Mouse (Mus musculus) thymus, adult 2 months (tissue): Measurements from ENCODE around the gene Ndufaf4. TPM values are rescaled to one million over a fixed set of nuclear protein-coding genes. Genes with fewer than 3 reads are reported as not detected.

Source experiments
- DNase-seq: peaks from one replicate; pipeline ENCODE4 v3.0.0; 2021
- H3K27ac ChIP-seq: fragments of 200-500 bp; 2 replicates; pipeline ENCODE4 v1.5.1; 2012; ENCODE audit warnings: low read length, control low read depth; ENCODE audit not compliant: control insufficient read depth, insufficient read depth
- H3K27me3 ChIP-seq: fragments of 200-500 bp; 2 replicates; pipeline ENCODE4 v1.6.1; 2012; ENCODE audit warnings: mild to moderate bottlenecking, low read length, moderate library complexity, mixed read lengths; ENCODE audit not compliant: control insufficient read depth, insufficient read depth
- H3K36me3 ChIP-seq: fragments of 200-500 bp; 2 replicates; pipeline ENCODE4 v1.6.1; 2012; ENCODE audit warnings: mild to moderate bottlenecking, low read length, moderate library complexity; ENCODE audit not compliant: control insufficient read depth, insufficient read depth
- H3K4me1 ChIP-seq: fragments of 200-500 bp; replicated peaks from 2 replicates; pipeline ENCODE4 v1.6.1; 2012; ENCODE audit warnings: low read length; ENCODE audit not compliant: control insufficient read depth, insufficient read depth
- H3K4me3 ChIP-seq: fragments of 200-500 bp; 2 replicates; pipeline ENCODE4 v1.5.1; 2012; ENCODE audit warnings: mild to moderate bottlenecking, low read length, control low read depth, moderate library complexity; ENCODE audit not compliant: control insufficient read depth, insufficient read depth
- CTCF ChIP-seq: fragments of 200-500 bp; IDR thresholded peaks from 2 replicates; pipeline ENCODE4 v1.5.1; 2012; ENCODE audit warnings: mild to moderate bottlenecking, control low read depth, low read length, moderate library complexity, borderline replicate concordance; ENCODE audit not compliant: control insufficient read depth, poor library complexity, insufficient read depth; ENCODE audit errors: extremely low read depth
- POLR2A ChIP-seq: fragments of 200-500 bp; IDR thresholded peaks from 2 replicates; pipeline ENCODE4 v1.6.1; 2012; ENCODE audit warnings: mild to moderate bottlenecking, low read length, control low read depth, moderate library complexity; ENCODE audit not compliant: control insufficient read depth, poor library complexity, insufficient read depth; ENCODE audit errors: extremely low read depth
- WGBS: fragments of 180-500 bp; shearing (Covaris S2); methylation state at CpG from one replicate; pipeline ENCODE4 v1.1.7; 2018; 5-methylcytosine and 5-hydroxymethylcytosine counted together
- polyA plus RNA-seq: library from polyadenylated mRNA; depleted of rRNA; stranded (reverse); fragments of >200 nt; gene quantifications from 2 replicates; pipeline ENCODE4 v1.2.3, GENCODE M21; 2012; rRNA removed

Ndufaf4 gene
- polyA plus RNA-seq, 1 experiment, result 2.6 TPM

DNA sequence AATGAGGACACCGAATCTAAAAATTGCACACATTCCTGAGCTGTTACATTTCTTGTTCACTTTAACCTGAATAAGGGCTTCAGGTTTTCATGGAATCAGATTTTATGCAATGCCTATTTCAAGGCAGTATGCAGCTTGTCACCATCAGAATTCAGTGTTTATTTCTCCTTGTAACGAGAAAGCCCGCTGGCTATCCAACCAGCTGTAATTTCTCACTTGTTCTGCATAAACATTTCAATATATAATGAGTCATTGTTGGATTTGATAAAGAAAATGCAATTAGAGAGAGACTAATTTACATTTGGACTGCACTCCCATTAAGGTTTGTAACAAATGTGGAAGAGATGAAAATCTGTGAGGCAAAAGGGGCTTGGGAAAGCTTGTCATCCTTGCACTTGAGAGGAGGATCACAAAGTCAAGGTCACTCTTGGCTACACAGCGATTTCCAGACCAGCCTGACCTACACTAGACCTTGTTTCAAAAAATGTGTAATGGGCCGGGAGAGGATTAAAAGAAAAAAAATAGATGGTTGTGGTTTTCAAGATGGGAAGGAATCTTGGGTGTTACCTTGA, 22.2 kb downstream of the Ndufaf4 start:
- TF ChIP-seq CTCF, result no peak
- no peak for TF ChIP-seq POLR2A
- 87% methylated on average over 5 of the region's 5 CpGs for WGBS
- Histone ChIP-seq H3K4me1 (no peaks in the 10 kb centered on the region), H3K27me3 (no peaks in the 10 kb centered on the region), H3K27ac (no peak overlapping the region), H3K4me3 (no peak overlapping the region), H3K36me3 (no peaks in the 10 kb centered on the region)
- no peak for DNase-seq

DNA sequence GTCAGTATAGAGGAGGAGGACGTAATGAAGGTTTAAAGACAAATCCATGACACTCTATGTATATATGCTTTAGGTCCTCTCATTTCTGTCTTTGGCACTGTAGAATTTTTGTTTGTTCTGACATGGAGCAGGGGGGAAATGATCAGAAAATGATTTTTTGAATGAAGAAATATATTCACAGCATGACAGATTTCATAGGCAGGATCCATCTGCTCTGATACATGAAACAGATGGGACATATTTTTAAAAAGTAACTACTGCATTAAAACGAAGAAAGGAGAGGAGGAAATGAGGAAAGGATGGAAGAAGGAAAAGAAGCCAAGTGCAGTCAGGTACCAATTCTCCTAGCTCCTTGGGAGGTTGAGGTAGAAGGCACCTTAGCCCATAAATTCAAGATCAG, 26.8 kb downstream of the Ndufaf4 start:
- Histone ChIP-seq H3K27ac (no peak overlapping the region), H3K27me3 (no peaks in the 10 kb centered on the region), H3K4me1 (no peaks in the 10 kb centered on the region), H3K4me3 (no peak overlapping the region), H3K36me3 (no peaks in the 10 kb centered on the region)
- DNase-seq, result no peak
- WGBS, result 79% methylated on average over 2 of the region's 2 CpGs
- no peak for TF ChIP-seq POLR2A
- TF ChIP-seq CTCF, result no peak

DNA sequence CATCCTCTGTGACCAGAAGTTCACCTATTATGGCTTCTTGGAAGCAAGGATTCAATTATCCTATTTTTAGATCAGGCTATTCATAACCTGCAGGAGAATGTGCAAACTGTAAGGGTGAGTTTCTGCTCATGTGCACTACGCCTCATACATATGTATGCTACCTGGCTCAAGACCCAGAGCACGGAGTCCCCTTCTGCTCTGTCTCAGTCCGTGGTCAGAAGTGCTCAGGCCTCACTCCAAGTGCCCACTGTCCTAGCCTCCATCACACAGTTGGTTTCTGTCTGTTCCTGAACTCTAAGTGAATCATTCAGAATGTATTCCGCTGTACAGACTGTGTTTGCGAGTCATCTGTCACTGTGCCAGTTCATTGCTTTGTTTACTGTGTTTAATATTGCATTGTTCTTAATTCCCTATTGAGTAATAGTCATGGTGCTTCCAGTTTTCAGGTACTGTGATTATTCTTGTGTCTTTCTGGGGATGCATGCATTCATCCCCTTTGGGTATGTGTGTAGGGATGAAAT, 30.4 kb downstream of the Ndufaf4 start:
- no peak for DNase-seq
- Histone ChIP-seq H3K27me3 (no peaks in the 10 kb centered on the region), H3K27ac (no peak overlapping the region), H3K4me3 (no peak overlapping the region), H3K4me1 (no peaks in the 10 kb centered on the region), H3K36me3 (no peaks in the 10 kb centered on the region)
- TF ChIP-seq POLR2A, result no peak
- TF ChIP-seq CTCF, result no peak
- 90% methylated on average over 5 of the region's 5 CpGs for WGBS

GRCm38 (mm10) chr4:24928926-24929325, 31.0 kb downstream of the Ndufaf4 start:
- no peak for TF ChIP-seq CTCF
- TF ChIP-seq POLR2A, result no peak
- no peak for DNase-seq
- Histone ChIP-seq H3K27ac (no peak overlapping the region), H3K27me3 (no peaks in the 10 kb centered on the region), H3K4me1 (no peaks in the 10 kb centered on the region), H3K36me3 (no peaks in the 10 kb centered on the region), H3K4me3 (no peak overlapping the region)
- 92% methylated on average over 5 of the region's 5 CpGs for WGBS

DNA sequence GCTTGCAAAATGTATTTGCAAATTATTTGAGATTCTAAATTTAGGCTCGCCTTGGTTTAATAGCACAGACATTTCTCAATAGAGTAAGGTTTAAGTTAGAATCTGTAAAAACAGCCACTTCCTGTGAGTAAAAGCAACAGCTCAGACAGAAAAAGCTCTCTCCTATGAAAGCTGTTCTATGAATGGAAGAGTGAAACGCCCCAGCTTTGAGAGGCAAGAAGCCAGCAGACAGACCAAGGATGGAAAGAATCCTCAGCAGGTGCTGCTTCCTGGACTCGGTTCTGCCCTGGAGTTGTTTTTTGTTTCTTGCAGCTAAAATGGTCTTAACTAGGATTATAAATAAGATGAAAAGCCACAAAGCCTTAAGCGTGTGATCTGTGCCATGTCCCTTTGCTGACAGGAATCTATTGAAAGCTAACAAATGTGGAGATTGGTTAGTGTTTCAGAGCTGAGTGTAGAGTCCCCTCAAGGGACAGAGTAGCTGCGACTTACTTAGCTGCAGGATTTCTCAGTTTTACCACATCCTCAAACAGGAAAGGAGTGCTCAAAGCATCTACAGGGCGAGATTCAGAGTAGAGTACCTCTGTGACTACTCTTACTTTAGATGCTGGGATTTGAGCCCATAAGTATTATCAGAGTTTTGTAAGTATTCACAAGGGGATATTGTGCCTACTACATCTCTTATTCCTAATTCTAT, 45.0 kb downstream of the Ndufaf4 start:
- Histone ChIP-seq H3K4me3 (no peak overlapping the region), H3K27ac (no peak overlapping the region), H3K4me1 (no peaks in the 10 kb centered on the region), H3K36me3 (no peaks in the 10 kb centered on the region), H3K27me3 (no peaks in the 10 kb centered on the region)
- TF ChIP-seq POLR2A (no peak), CTCF (no peak)
- DNase-seq, result no peak
- 22% methylated on average over 6 of the region's 6 CpGs for WGBS

Other genes starting within 250 kb of the Ndufaf4 start
- 0.34 and 0.49 TPM in 2 replicates for gene Klhl32, start 47.0 kb upstream of the Ndufaf4 start, polyA plus RNA-seq
- 1.7 and 3.1 TPM in 2 replicates for gene Gpr63, start 68.3 kb downstream of the Ndufaf4 start, polyA plus RNA-seq